Mouse (Mus musculus) lung, adult 2 months (tissue): ENCODE results near the gene Naa11.

ENCODE experiments used
- CTCF ChIP-seq: fragments of 200-500 bp; IDR thresholded peaks from 2 replicates; pipeline ENCODE4 v1.5.1; 2011; ENCODE audit warnings: mild to moderate bottlenecking, low read length, control low read depth; ENCODE audit not compliant: insufficient read depth
- POLR2A ChIP-seq: fragments of 200-500 bp; IDR thresholded peaks from 2 replicates; pipeline ENCODE4 v1.6.1; 2011; ENCODE audit warnings: low read depth, mild to moderate bottlenecking, control low read depth, low read length, borderline replicate concordance; ENCODE audit errors: extremely low read depth

DNA sequence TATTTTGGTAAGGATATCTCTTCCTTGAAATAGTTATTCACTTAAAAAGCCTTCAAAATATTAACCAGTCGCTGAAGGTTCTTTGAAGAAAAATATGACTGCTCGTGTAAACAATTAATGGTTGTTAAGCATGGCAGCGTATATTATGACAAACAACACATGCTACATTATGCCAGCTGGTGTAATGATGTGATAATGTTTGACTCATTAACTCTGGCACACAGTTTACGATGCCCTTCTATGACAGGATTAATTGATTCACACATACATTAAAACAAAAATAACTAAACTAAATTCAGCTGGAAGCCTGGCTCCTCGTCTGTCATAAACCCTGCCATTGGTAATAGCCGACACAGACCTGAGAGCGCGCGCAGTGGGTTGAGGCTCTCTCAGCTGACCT, 37.8 kb upstream of the Naa11 start:
- TF ChIP-seq CTCF (no peak), POLR2A (no peak)
